Mouse (Mus musculus) C2C12 (cell line): Measurements from ENCODE around the gene Col2a1. TPM values are rescaled to one million over a fixed set of nuclear protein-coding genes. Genes with fewer than 3 reads are reported as not detected.

Source experiments
- H3K27me3 ChIP-seq: one replicate; pipeline ENCODE4 v1.6.1; 2011; ENCODE audit not compliant: control insufficient read depth, insufficient read depth, insufficient read length
- H3K36me3 ChIP-seq: one replicate; pipeline ENCODE4 v1.6.1; 2011; ENCODE audit not compliant: control insufficient read depth, insufficient read depth
- H3K4me3 ChIP-seq: one replicate; pipeline ENCODE4 v1.5.1; 2011; ENCODE audit warnings: mild to moderate bottlenecking, control low read depth; ENCODE audit not compliant: poor library complexity, insufficient read depth, severe bottlenecking
- H3K79me2 ChIP-seq: one replicate; pipeline ENCODE4 v1.6.1; 2011; ENCODE audit not compliant: control insufficient read depth, insufficient read depth
- H3K79me3 ChIP-seq: one replicate; pipeline ENCODE4 v1.6.1; 2011; ENCODE audit warnings: low read depth, control low read depth
- H3ac ChIP-seq: one replicate; pipeline ENCODE3; 2011; ENCODE audit warnings: low read depth; ENCODE audit not compliant: control insufficient read depth, insufficient read length
- CEBPB ChIP-seq: IDR thresholded peaks from one replicate; pipeline ENCODE4 v1.6.1; 2011; ENCODE audit warnings: low read depth, mild to moderate bottlenecking, control low read depth, moderate library complexity
- CTCF ChIP-seq: IDR thresholded peaks from one replicate; pipeline ENCODE4 v1.5.1; 2011; ENCODE audit not compliant: control insufficient read depth, insufficient read depth, insufficient read length
- FOSL1 ChIP-seq: IDR thresholded peaks from one replicate; pipeline ENCODE4 v1.8.0; 2011; ENCODE audit warnings: mild to moderate bottlenecking, low read length; ENCODE audit not compliant: poor library complexity, insufficient read depth, severe bottlenecking
- MAX ChIP-seq: IDR thresholded peaks from one replicate; pipeline ENCODE4 v1.6.1; 2011; ENCODE audit warnings: mild to moderate bottlenecking, control low read depth
- MYOD1 ChIP-seq: IDR thresholded peaks from one replicate; pipeline ENCODE4 v1.6.1; 2011; ENCODE audit warnings: low read depth; ENCODE audit not compliant: control insufficient read depth, insufficient read length
- MYOG ChIP-seq: IDR thresholded peaks from one replicate; pipeline ENCODE4 v1.6.1; 2011; ENCODE audit not compliant: control insufficient read depth, insufficient read length; ENCODE audit errors: extremely low read depth
- USF1 ChIP-seq: IDR thresholded peaks from one replicate; pipeline ENCODE4 v1.6.1; 2011; ENCODE audit warnings: low read depth, mild to moderate bottlenecking, control low read depth, moderate library complexity
- polyA plus RNA-seq: library from polyadenylated mRNA; unstranded; fragments of >200 nt; fragmentation: generic; extraction: Trizol; gene quantifications from one replicate; pipeline ENCODE4 v1.2.1, GENCODE M21; 2012; ENCODE audit warnings: missing spikeins

The Col2a1 gene
- polyA plus RNA-seq, 1 experiment = 0.06 TPM

GRCm38 (mm10) chr15:97927821-97928220, 76.7 kb downstream of the Col2a1 start:
- Histone ChIP-seq H3K79me2 (no peaks in the 10 kb centered on the region), H3K27me3 (peaks cover 4% of the 10 kb centered on the region), H3K36me3 (no peaks in the 10 kb centered on the region), H3ac (no peak overlapping the region), H3K79me3 (no peaks in the 10 kb centered on the region), H3K4me3 (no peak overlapping the region)
- TF ChIP-seq MAX (no peak), USF1 (no peak), CTCF (no peak), FOSL1 (no peak), MYOD1 (no peak), MYOG (no peak), CEBPB (no peak)

DNA sequence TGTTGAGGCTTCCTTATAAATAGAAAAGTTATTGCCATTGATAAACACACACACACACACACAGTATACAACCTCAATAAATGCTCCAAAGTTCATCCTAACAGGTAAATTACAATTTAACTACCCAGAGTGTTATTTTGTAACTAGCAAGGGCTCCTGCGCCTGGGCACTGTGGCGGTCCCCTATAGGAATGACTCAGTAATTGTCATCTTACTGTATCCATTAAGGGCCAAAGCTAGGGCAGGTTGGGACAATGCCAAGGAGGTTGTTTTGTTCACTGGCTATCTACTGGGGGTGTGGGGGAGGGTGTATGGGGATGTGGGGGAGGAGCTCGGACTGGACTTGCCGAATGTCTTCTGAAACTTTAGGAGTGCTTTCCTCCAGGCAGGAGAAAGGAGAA, 77.5 kb downstream of the Col2a1 start:
- TF ChIP-seq CEBPB = no peak
- no peak for TF ChIP-seq CTCF
- TF ChIP-seq FOSL1 = no peak
- TF ChIP-seq MYOG = no peak
- TF ChIP-seq USF1 = no peak
- TF ChIP-seq MAX = no peak
- no peak for TF ChIP-seq MYOD1
- H3ac ChIP-seq = no peak overlapping the region
- H3K27me3 ChIP-seq = peaks cover 2% of the 10 kb centered on the region
- no peaks in the 10 kb centered on the region for H3K79me3 ChIP-seq
- H3K36me3 ChIP-seq = no peaks in the 10 kb centered on the region
- no peaks in the 10 kb centered on the region for H3K79me2 ChIP-seq
- no peak overlapping the region for H3K4me3 ChIP-seq

Other genes starting within 250 kb of the Col2a1 start
- gene Rapgef3, start 236.7 kb downstream of the Col2a1 start, polyA plus RNA-seq = 0.88 TPM
- gene Slc48a1, start 226.2 kb downstream of the Col2a1 start, polyA plus RNA-seq = 148 TPM
- 41.2 TPM for gene Hdac7, start 160.2 kb downstream of the Col2a1 start, polyA plus RNA-seq
- gene Vdr, start 94.1 kb downstream of the Col2a1 start, polyA plus RNA-seq = 3.0 TPM
- gene Tmem106c, start 40.5 kb downstream of the Col2a1 start, polyA plus RNA-seq = 7.6 TPM
- 36.4 TPM for gene Pfkm, start 87.9 kb upstream of the Col2a1 start, polyA plus RNA-seq
- 21.7 TPM for gene Senp1, start 89.0 kb upstream of the Col2a1 start, polyA plus RNA-seq
- 39.0 TPM for gene Asb8, start 160.9 kb upstream of the Col2a1 start, polyA plus RNA-seq
- 1.1 TPM for gene Ccdc184, start 162.5 kb upstream of the Col2a1 start, polyA plus RNA-seq
- not detected for gene Olfr288, start 190.8 kb upstream of the Col2a1 start, polyA plus RNA-seq
- not detected for gene Gm44579, start 216.3 kb upstream of the Col2a1 start, polyA plus RNA-seq
- gene Olfr287, start 216.4 kb upstream of the Col2a1 start, polyA plus RNA-seq = not detected
- not detected for gene Olfr286, start 229.8 kb upstream of the Col2a1 start, polyA plus RNA-seq